Mouse (Mus musculus) heart, embryonic 15.5 days (tissue): ENCODE data around the gene Cyp20a1. TPM values are rescaled to one million over a fixed set of nuclear protein-coding genes. Genes with fewer than 3 reads are reported as not detected.

ENCODE experiments used
- ATAC-seq: fragments of 200-750 bp; cut with Nextera tagmentation; replicated peaks from 2 replicates; pipeline ENCODE4 v1.8.0; 2017; ENCODE audit warnings: low read depth, moderate TSS enrichment; ENCODE audit not compliant: insufficient number of reproducible peaks, insufficient read depth, low FRiP score
- H3K27ac ChIP-seq: fragments of 300-500 bp; sonication (generic); 2 replicates; pipeline ENCODE4 v1.5.1; 2015; ENCODE audit warnings: mild to moderate bottlenecking, inconsistent platforms
- H3K27me3 ChIP-seq: fragments of 300-500 bp; sonication (generic); 2 replicates; pipeline ENCODE4 v1.6.1; 2015; ENCODE audit warnings: inconsistent platforms
- H3K36me3 ChIP-seq: fragments of 300-500 bp; sonication (generic); 2 replicates; pipeline ENCODE4 v1.6.1; 2015; ENCODE audit warnings: mild to moderate bottlenecking, inconsistent platforms
- H3K4me1 ChIP-seq: fragments of 300-500 bp; sonication (generic); replicated peaks from 2 replicates; pipeline ENCODE4 v1.6.1; 2015; ENCODE audit warnings: inconsistent platforms
- H3K4me2 ChIP-seq: fragments of 300-500 bp; sonication (generic); 2 replicates; pipeline ENCODE4 v1.6.1; 2015; ENCODE audit warnings: inconsistent platforms, mild to moderate bottlenecking, moderate library complexity
- H3K4me3 ChIP-seq: fragments of 300-500 bp; sonication (generic); 2 replicates; pipeline ENCODE4 v1.5.1; 2015; ENCODE audit warnings: mild to moderate bottlenecking, inconsistent platforms
- H3K9ac ChIP-seq: fragments of 300-500 bp; sonication (generic); 2 replicates; pipeline ENCODE4 v1.6.1; 2015; ENCODE audit warnings: mild to moderate bottlenecking, inconsistent platforms
- H3K9me3 ChIP-seq: fragments of 300-500 bp; sonication (generic); replicated peaks from 2 replicates; pipeline ENCODE4 v1.6.1; 2016; ENCODE audit warnings: inconsistent platforms
- WGBS: fragments of 180-500 bp; shearing (Covaris S2); methylation state at CpG from one replicate; pipeline ENCODE4 v1.1.7; 2015; ENCODE audit warnings: mixed read lengths; 5-methylcytosine and 5-hydroxymethylcytosine counted together
- polyA plus RNA-seq: library from polyadenylated mRNA; unstranded; fragments of >200 nt; fragmentation: Nextera tagmentation; extraction: Ambion mirVana; gene quantifications from 2 replicates; pipeline ENCODE4 v1.2.1, GENCODE M21; 2015

Cyp20a1 gene
- polyA plus RNA-seq, result 22.3 and 27.5 TPM in 2 replicates

GRCm38 (mm10) chr1:60342808-60343629 is at the start of gene Cyp20a1:
TSS of gene Cyp20a1 (plus strand) at chr1:60343323.
- Histone ChIP-seq H3K9ac (peak within 1 kb of the TSS; percentile 75), H3K4me3 (peak within 1 kb of the TSS; percentile 87), H3K27ac (peak within 1 kb of the TSS; percentile 98), H3K9me3 (no peaks in the 10 kb centered on the region), H3K4me1 (peaks cover 17% of the 10 kb centered on the region), H3K27me3 (no peaks in the 10 kb centered on the region), H3K4me2 (peak within 1 kb of the TSS; percentile 70), H3K36me3 (peaks cover 14% of the 10 kb centered on the region)
- WGBS, result 2% methylated on average over 60 of the region's 60 CpGs
- ATAC-seq, result peak; percentile 96

GRCm38 (mm10) chr1:60293921-60294320 is 49.2 kb upstream of the Cyp20a1 start:
- H3K4me2 ChIP-seq, result no peak overlapping the region
- 82% methylated on average over 1 of the region's 1 CpGs for WGBS
- no peak overlapping the region for H3K9ac ChIP-seq
- no peaks in the 10 kb centered on the region for H3K9me3 ChIP-seq
- H3K36me3 ChIP-seq, result peaks cover 47% of the 10 kb centered on the region
- H3K27ac ChIP-seq, result no peak overlapping the region
- no peak for ATAC-seq
- H3K27me3 ChIP-seq, result no peaks in the 10 kb centered on the region
- no peaks in the 10 kb centered on the region for H3K4me1 ChIP-seq
- H3K4me3 ChIP-seq, result no peak overlapping the region

GRCm38 (mm10) chr1:60343630-60344455 is 720 bp downstream of the Cyp20a1 start:
- Histone ChIP-seq H3K4me3 (peak overlapping the region; percentile 87), H3K9me3 (no peaks in the 10 kb centered on the region), H3K4me1 (peaks cover 17% of the 10 kb centered on the region), H3K36me3 (peaks cover 10% of the 10 kb centered on the region; the same call in 1 of the 2 replicates), H3K4me2 (peak overlapping the region; percentile 70), H3K27ac (peak overlapping the region; percentile 98), H3K27me3 (no peaks in the 10 kb centered on the region), H3K9ac (peak overlapping the region; percentile 75)
- 10% methylated on average over 14 of the region's 14 CpGs for WGBS
- no peak for ATAC-seq

GRCm38 (mm10) chr1:60344670-60345069 is 1.5 kb downstream of the Cyp20a1 start:
- WGBS, result 63% methylated on average over 6 of the region's 6 CpGs
- Histone ChIP-seq H3K9ac (no peak overlapping the region), H3K4me2 (peak overlapping the region; percentile 70), H3K27ac (peak overlapping the region; percentile 62; the same call in 1 of the 2 replicates), H3K27me3 (no peaks in the 10 kb centered on the region), H3K9me3 (no peaks in the 10 kb centered on the region), H3K4me1 (peaks cover 17% of the 10 kb centered on the region), H3K4me3 (no peak overlapping the region; the same call in 1 of the 2 replicates), H3K36me3 (peaks cover 2% of the 10 kb centered on the region; the same call in 1 of the 2 replicates)
- ATAC-seq, result no peak

GRCm38 (mm10) chr1:60345712-60346111 is 2.6 kb downstream of the Cyp20a1 start:
- no peak overlapping the region for H3K9ac ChIP-seq
- ATAC-seq, result no peak
- H3K36me3 ChIP-seq, result no peaks in the 10 kb centered on the region; the same call in 1 of the 2 replicates
- peaks cover 8% of the 10 kb centered on the region for H3K9me3 ChIP-seq
- no peak overlapping the region for H3K4me3 ChIP-seq
- peaks cover 17% of the 10 kb centered on the region for H3K4me1 ChIP-seq
- 25% methylated on average over 2 of the region's 2 CpGs for WGBS
- H3K4me2 ChIP-seq, result no peak overlapping the region
- no peaks in the 10 kb centered on the region for H3K27me3 ChIP-seq
- peak overlapping the region; percentile 62 for H3K27ac ChIP-seq

- Histone ChIP-seq H3K9ac (no peak overlapping the region), H3K4me2 (no peak overlapping the region), H3K27ac (no peak overlapping the region), H3K36me3 (peaks cover 26% of the 10 kb centered on the region), H3K27me3 (no peaks in the 10 kb centered on the region), H3K4me1 (no peaks in the 10 kb centered on the region), H3K9me3 (peaks cover 8% of the 10 kb centered on the region), H3K4me3 (no peak overlapping the region)
- no peak for ATAC-seq
- 88% methylated on average over 5 of the region's 5 CpGs for WGBS
These were observed 9.7 kb downstream of the Cyp20a1 start for GRCm38 (mm10) chr1:60352786-60353185.

GRCm38 (mm10) chr1:60361626-60362025 is 18.5 kb downstream of the Cyp20a1 start:
- Histone ChIP-seq H3K4me3 (no peak overlapping the region), H3K27ac (no peak overlapping the region), H3K4me1 (no peaks in the 10 kb centered on the region), H3K36me3 (peaks cover 17% of the 10 kb centered on the region; the same call in 1 of the 2 replicates), H3K27me3 (no peaks in the 10 kb centered on the region), H3K4me2 (no peak overlapping the region), H3K9ac (no peak overlapping the region), H3K9me3 (no peaks in the 10 kb centered on the region)
- 86% methylated on average over 1 of the region's 1 CpGs for WGBS
- ATAC-seq, result no peak

GRCm38 (mm10) chr1:60376556-60376955 is 33.4 kb downstream of the Cyp20a1 start:
- no peaks in the 10 kb centered on the region for H3K27me3 ChIP-seq
- no peaks in the 10 kb centered on the region for H3K9me3 ChIP-seq
- H3K4me3 ChIP-seq, result no peak overlapping the region
- peaks cover 51% of the 10 kb centered on the region for H3K36me3 ChIP-seq
- H3K9ac ChIP-seq, result no peak overlapping the region
- WGBS, result 84% methylated on average over 1 of the region's 1 CpGs
- no peak overlapping the region for H3K4me2 ChIP-seq
- no peak for ATAC-seq
- H3K4me1 ChIP-seq, result no peaks in the 10 kb centered on the region
- no peak overlapping the region for H3K27ac ChIP-seq

GRCm38 (mm10) chr1:60381910-60382309 is 38.8 kb downstream of the Cyp20a1 start:
- Histone ChIP-seq H3K27me3 (no peaks in the 10 kb centered on the region), H3K9ac (no peak overlapping the region), H3K4me3 (no peak overlapping the region), H3K4me2 (no peak overlapping the region), H3K36me3 (peaks cover 50% of the 10 kb centered on the region), H3K27ac (no peak overlapping the region), H3K4me1 (no peaks in the 10 kb centered on the region), H3K9me3 (no peaks in the 10 kb centered on the region)
- no peak for ATAC-seq
- 88% methylated on average over 3 of the region's 3 CpGs for WGBS

GRCm38 (mm10) chr1:60404848-60405247 is 61.7 kb downstream of the Cyp20a1 start:
- WGBS, result 98% methylated on average over 1 of the region's 1 CpGs
- H3K9me3 ChIP-seq, result no peaks in the 10 kb centered on the region
- H3K27ac ChIP-seq, result no peak overlapping the region
- H3K36me3 ChIP-seq, result no peaks in the 10 kb centered on the region
- no peak overlapping the region for H3K9ac ChIP-seq
- no peak overlapping the region for H3K4me2 ChIP-seq
- no peak for ATAC-seq
- H3K4me3 ChIP-seq, result no peak overlapping the region
- no peaks in the 10 kb centered on the region for H3K27me3 ChIP-seq
- peaks cover 18% of the 10 kb centered on the region for H3K4me1 ChIP-seq

GRCm38 (mm10) chr1:60408501-60409167 is 65.5 kb downstream of the Cyp20a1 start:
- Histone ChIP-seq H3K9ac (peak overlapping the region; percentile 51), H3K4me1 (peaks cover 28% of the 10 kb centered on the region), H3K4me3 (peak overlapping the region; percentile 73), H3K27me3 (no peaks in the 10 kb centered on the region), H3K9me3 (no peaks in the 10 kb centered on the region), H3K4me2 (peak overlapping the region; percentile 67), H3K27ac (peak overlapping the region; percentile 89), H3K36me3 (no peaks in the 10 kb centered on the region)
- peak; percentile 2; the same call in 1 of the 2 replicates for ATAC-seq
- WGBS, result 22% methylated on average over 13 of the region's 13 CpGs
